Mouse (Mus musculus): ENCODE measurements at regions not wholly inside any gene's neighbourhood (a gene's known extent, or its start where the extent isn't known, plus 50 kb on each side); places are given as distances from the start of the nearest gene placed in this dataset.

- no peak for DNase-seq
Observed at GRCm38 (mm10) chr5:119060886-119061285, 500.4 kb downstream of the Med13l start.

- no peak for DNase-seq
Observed at GRCm38 (mm10) chr5:119062478-119062877, 502.0 kb downstream of the Med13l start.

- DNase-seq = no peak
Observed at GRCm38 (mm10) chr5:119066666-119067065, 506.2 kb downstream of the Med13l start.

- no peak for DNase-seq
Observed at GRCm38 (mm10) chr5:119069765-119070333, 509.4 kb downstream of the Med13l start.

GRCm38 (mm10) chr5:119072712-119073111, 512.2 kb downstream of the Med13l start:
- no peak for DNase-seq

- DNase-seq = no peak
Observed at GRCm38 (mm10) chr5:119080747-119081146, 520.3 kb downstream of the Med13l start.

- DNase-seq = no peak
Observed at GRCm38 (mm10) chr5:119082895-119083294, 522.4 kb downstream of the Med13l start.

- no peak for DNase-seq
Observed at GRCm38 (mm10) chr5:119097576-119098193, 537.2 kb downstream of the Med13l start.

GRCm38 (mm10) chr5:119099817-119100216, 539.3 kb downstream of the Med13l start:
- DNase-seq = no peak

- no peak for DNase-seq
Observed at GRCm38 (mm10) chr5:119103503-119103902, 543.0 kb downstream of the Med13l start.

- DNase-seq = no peak
Observed at GRCm38 (mm10) chr5:119107898-119108297, 547.4 kb downstream of the Med13l start.

GRCm38 (mm10) chr5:119109501-119109900, 549.0 kb downstream of the Med13l start:
- DNase-seq = no peak

- no peak for DNase-seq
Observed at GRCm38 (mm10) chr5:119114074-119114473, 553.6 kb downstream of the Med13l start.

GRCm38 (mm10) chr5:119125745-119126144, 544.7 kb upstream of the Tbx3 start:
- no peak for DNase-seq

- DNase-seq = no peak
Observed at GRCm38 (mm10) chr5:119130176-119130575, 540.3 kb upstream of the Tbx3 start.

- no peak for DNase-seq
Observed at GRCm38 (mm10) chr5:119131461-119131860, 539.0 kb upstream of the Tbx3 start.

- no peak for DNase-seq
Observed at GRCm38 (mm10) chr5:119133378-119133777, 537.1 kb upstream of the Tbx3 start.

- no peak for DNase-seq
Observed at GRCm38 (mm10) chr5:119136916-119137315, 533.6 kb upstream of the Tbx3 start.

- no peak for DNase-seq
Observed at GRCm38 (mm10) chr5:119137409-119137808, 533.1 kb upstream of the Tbx3 start.

- DNase-seq = no peak
Observed at GRCm38 (mm10) chr5:119137821-119138221, 532.6 kb upstream of the Tbx3 start.

GRCm38 (mm10) chr5:119138293-119138692, 532.2 kb upstream of the Tbx3 start:
- DNase-seq = no peak

- no peak for DNase-seq
Observed at GRCm38 (mm10) chr5:119139336-119139735, 531.1 kb upstream of the Tbx3 start.

GRCm38 (mm10) chr5:119139816-119140215, 530.7 kb upstream of the Tbx3 start:
- no peak for DNase-seq

GRCm38 (mm10) chr5:119143411-119143810, 527.1 kb upstream of the Tbx3 start:
- DNase-seq = no peak
